Mouse (Mus musculus) G1E (cell line): ENCODE data around the gene Sv2a. TPM values are rescaled to one million over a fixed set of nuclear protein-coding genes. Genes with fewer than 3 reads are reported as not detected.

Experiments used
- ATAC-seq: 2 replicates; pipeline ENCODE4 v1.8.0; 2016; ENCODE audit warnings: mild to moderate bottlenecking; ENCODE audit not compliant: insufficient number of reproducible peaks, poor library complexity, low FRiP score, severe bottlenecking; ENCODE audit errors: extremely low read depth
- DNase-seq: peaks from one replicate; pipeline ENCODE4 v3.0.0; 2012; ENCODE audit warnings: low spot score
- H3K27me3 ChIP-seq: 2 replicates; pipeline ENCODE4 v1.6.1; 2012; ENCODE audit warnings: mild to moderate bottlenecking, low read length, inconsistent platforms; ENCODE audit not compliant: insufficient read depth
- H3K36me3 ChIP-seq: replicated peaks from 2 replicates; pipeline ENCODE3; 2012; ENCODE audit warnings: mild to moderate bottlenecking, inconsistent platforms
- H3K4me1 ChIP-seq: 2 replicates; pipeline ENCODE4 v1.6.1; 2012; ENCODE audit warnings: low read depth, low read length, inconsistent platforms, mixed read lengths; ENCODE audit not compliant: insufficient read depth
- H3K4me3 ChIP-seq: 2 replicates; pipeline ENCODE4 v1.5.1; 2012; ENCODE audit warnings: low read depth, mild to moderate bottlenecking, inconsistent platforms, low read length, moderate library complexity, mixed read lengths
- H3K9me3 ChIP-seq: replicated peaks from 2 replicates; pipeline ENCODE4 v1.6.1; 2012; ENCODE audit warnings: inconsistent platforms
- CTCF ChIP-seq: IDR thresholded peaks from 2 replicates; pipeline ENCODE4 v1.5.1; 2012; ENCODE audit warnings: low read depth, low read length, inconsistent platforms, mixed read lengths
- GATA1 ChIP-seq: IDR thresholded peaks from 2 replicates; pipeline ENCODE4 v1.6.1; 2012; ENCODE audit warnings: borderline replicate concordance, low read length, inconsistent platforms, mixed read lengths
- GATA2 ChIP-seq: IDR thresholded peaks from 2 replicates; pipeline ENCODE4 v1.6.1; 2012; ENCODE audit warnings: low read depth, low read length, inconsistent platforms, borderline replicate concordance
- POLR2AphosphoS5 ChIP-seq: IDR thresholded peaks from 2 replicates; pipeline ENCODE4 v1.6.1; 2012; ENCODE audit warnings: low read depth, low read length, inconsistent platforms; ENCODE audit not compliant: insufficient replicate concordance
- TAL1 ChIP-seq: conservative IDR thresholded peaks from 2 replicates; pipeline ENCODE4 v1.6.1; 2012; ENCODE audit warnings: low read depth, low read length, inconsistent platforms, mixed read lengths
- polyA plus RNA-seq: library from polyadenylated mRNA; stranded (reverse); fragments of >175 nt; gene quantifications from 2 replicates; pipeline ENCODE4 v1.2.3, GENCODE M21; 2012
- total RNA-seq, 2 experiments: library from RNA; stranded (forward) in 1 of 2; stranded (reverse) in 1 of 2; fragments of 200-1000 nt in 1 of 2; fragments of >200 nt in 1 of 2; fragmentation: Nextera tagmentation in 1 of 2; gene quantifications; 2 replicates each; pipeline ENCODE4 v1.2.3; 2014 to 2017

Gene Sv2a
- total and polyA plus RNA-seq, 3 experiments = 0.07 to 0.45 (median 0.11) TPM

GRCm38 (mm10) chr3:96152611-96153010, 28.3 kb upstream of the Sv2a start:
- peaks cover 80% of the 10 kb centered on the region for H3K36me3 ChIP-seq

GRCm38 (mm10) chr3:96155501-96155900, 25.4 kb upstream of the Sv2a start:
- no peak for TF ChIP-seq TAL1
- TF ChIP-seq GATA2 = no peak
- no peak for TF ChIP-seq POLR2AphosphoS5

More at GRCm38 (mm10) chr3:96152611-96153010, 28.3 kb upstream of the Sv2a start:
- Histone ChIP-seq H3K9me3 (no peaks in the 10 kb centered on the region), H3K4me3 (no peak overlapping the region), H3K27me3 (no peaks in the 10 kb centered on the region), H3K4me1 (peaks cover 7% of the 10 kb centered on the region)
- TF ChIP-seq POLR2AphosphoS5 = no peak
- TF ChIP-seq GATA2 = no peak
- no peak for TF ChIP-seq TAL1
- TF ChIP-seq GATA1 = no peak
- TF ChIP-seq CTCF = no peak
- ATAC-seq (no peak), DNase-seq (no peak)

GRCm38 (mm10) chr3:96159820-96160219, 21.1 kb upstream of the Sv2a start:
- H3K27me3 ChIP-seq = peaks cover 49% of the 10 kb centered on the region
- H3K9me3 ChIP-seq = no peaks in the 10 kb centered on the region
- no peak for TF ChIP-seq GATA2
- H3K4me3 ChIP-seq = no peak overlapping the region
- H3K36me3 ChIP-seq = peaks cover 15% of the 10 kb centered on the region
- peaks cover 19% of the 10 kb centered on the region for H3K4me1 ChIP-seq
- ATAC-seq (no peak), DNase-seq (no peak)

More at GRCm38 (mm10) chr3:96155501-96155900, 25.4 kb upstream of the Sv2a start:
- peaks cover 9% of the 10 kb centered on the region for H3K4me1 ChIP-seq
- DNase-seq = no peak
- no peaks in the 10 kb centered on the region for H3K9me3 ChIP-seq
- peaks cover 58% of the 10 kb centered on the region for H3K36me3 ChIP-seq
- peaks cover 9% of the 10 kb centered on the region for H3K27me3 ChIP-seq
- no peak overlapping the region for H3K4me3 ChIP-seq
- ATAC-seq = no peak

GRCm38 (mm10) chr3:96160222-96160802, 20.6 kb upstream of the Sv2a start:
- Histone ChIP-seq H3K27me3 (peaks cover 52% of the 10 kb centered on the region), H3K36me3 (peaks cover 10% of the 10 kb centered on the region), H3K4me3 (no peak overlapping the region), H3K4me1 (peaks cover 19% of the 10 kb centered on the region), H3K9me3 (no peaks in the 10 kb centered on the region)
- DNase-seq (no peak), ATAC-seq (no peak)
- TF ChIP-seq GATA2 (no peak), CTCF (no peak), POLR2AphosphoS5 (no peak), TAL1 (no peak), GATA1 (no peak)

GRCm38 (mm10) chr3:96160803-96161516, 20.0 kb upstream of the Sv2a start:
- TF ChIP-seq CTCF = no peak
- TF ChIP-seq POLR2AphosphoS5 = no peak
- TF ChIP-seq TAL1 = no peak
- TF ChIP-seq GATA1 = no peak
- no peak for TF ChIP-seq GATA2
- ATAC-seq (no peak), DNase-seq (no peak)
- H3K27me3 ChIP-seq = peaks cover 52% of the 10 kb centered on the region
- H3K9me3 ChIP-seq = no peaks in the 10 kb centered on the region
- peaks cover 4% of the 10 kb centered on the region for H3K36me3 ChIP-seq
- H3K4me3 ChIP-seq = no peak overlapping the region; the same call in 1 of the 2 replicates
- peaks cover 19% of the 10 kb centered on the region for H3K4me1 ChIP-seq

- H3K4me3 ChIP-seq = no peak within 1 kb of the TSS; the same call in 1 of the 2 replicates
- peaks cover 19% of the 10 kb centered on the region for H3K4me1 ChIP-seq
- ATAC-seq (no peak), DNase-seq (no peak)
- H3K36me3 ChIP-seq = peaks cover under 1% of the 10 kb centered on the region
- H3K27me3 ChIP-seq = peaks cover 52% of the 10 kb centered on the region
- no peaks in the 10 kb centered on the region for H3K9me3 ChIP-seq
- no peak for TF ChIP-seq GATA2
- no peak for TF ChIP-seq POLR2AphosphoS5
- no peak for TF ChIP-seq TAL1
- no peak for TF ChIP-seq GATA1
- TF ChIP-seq CTCF = no peak
Observed at GRCm38 (mm10) chr3:96161869-96162840, 18.8 kb upstream of the Sv2a start, which contains the start of gene Mtmr11. Mtmr11 (plus strand) TSS chr3:96162004.
